Mouse (Mus musculus) lung, adult 18-20 months (tissue): ENCODE measurements at regions not wholly inside any gene's neighbourhood (a gene's known extent, or its start where the extent isn't known, plus 50 kb on each side); places are given as distances from the start of the nearest gene placed in this dataset.
"Not testable (repeated sequence)": the region's sequence is repeated elsewhere in the genome, so short reads cannot be mapped to it uniquely, and the experiment has no call there.

ENCODE experiments used
- DNase-seq, 2 experiments: peaks; one replicate each; pipeline ENCODE4 v3.0.0; 2022; ENCODE audit warnings: mixed read lengths in 2 of 2

GRCm38 (mm10) chr6:133724627-133725026 lies 128.9 kb downstream of the Kap start:
- not testable (repeated sequence) for DNase-seq

GRCm38 (mm10) chr6:133706712-133707111 lies 146.8 kb downstream of the Kap start:
- DNase-seq, result peak in 1 of 2 experiments; percentile 7

GRCm38 (mm10) chr6:133701625-133702024 lies 151.9 kb downstream of the Kap start:
- peak; percentile 23 to 49 for DNase-seq
